In genomic region chr19:10936077-10936476, GRCm38 (mm10) we compare ENCODE assay signal across 24 mouse cellular contexts. TPM values are rescaled to one million over a fixed set of nuclear protein-coding genes. Genes with fewer than 3 reads are reported as not detected.
DNase-seq lines count a peak whose midpoint lies in the region; ATAC-seq and TF ChIP-seq lines count a peak whose summit lies in the region.
"Had no signal": no experiment of that assay in that cellular context is flagged by ENCODE, and none has a peak within 500 bp of the region (broad histone marks: within the 10 kb centered on the region; RNA-seq: fewer than 3 reads in every experiment).

No protein-coding gene starts in this region.

- no peak for TF ChIP-seq EP300 in ES-Bruce4 (IDR thresholded peaks at IDR 0.05; ENCODE audit: insufficient read depth, low read depth, low read length)

- H3K9me3 ChIP-seq in hindbrain, postnatal 0 days (ENCODE audit: low read length): no peaks in the 10 kb centered on the region
- no peaks in the 10 kb centered on the region for H3K9me3 ChIP-seq in hindbrain, embryonic 16.5 days (ENCODE audit: control insufficient read depth, low read length)
- no peaks in the 10 kb centered on the region for H3K9me3 ChIP-seq in lung, embryonic 14.5 days (ENCODE audit: low read depth, low read length)
- no peaks in the 10 kb centered on the region for H3K9me3 ChIP-seq in ES-Bruce4 (replicated peaks; ENCODE audit: control insufficient read depth, insufficient read depth, low read length, poor library complexity, severe bottlenecking)
- H3K9me3 ChIP-seq: embryonic facial prominence, embryonic 12.5 days; heart, embryonic 15.5 days; limb, embryonic 13.5 days; lung, embryonic 15.5 days had no signal

- H3K36me3 ChIP-seq in hindbrain, postnatal 0 days (ENCODE audit: insufficient read depth, low read length): no peaks in the 10 kb centered on the region
- H3K36me3 ChIP-seq in hindbrain, embryonic 16.5 days (ENCODE audit: control insufficient read depth, insufficient read depth, low read length): no peaks in the 10 kb centered on the region
- H3K36me3 ChIP-seq in lung, embryonic 14.5 days (ENCODE audit: insufficient read depth): no peaks in the 10 kb centered on the region
- H3K36me3 ChIP-seq in ES-Bruce4 (ENCODE audit: control insufficient read depth, insufficient read depth, low read length, poor library complexity, severe bottlenecking): no peaks in the 10 kb centered on the region
- H3K36me3 ChIP-seq: embryonic facial prominence, embryonic 12.5 days; heart, embryonic 15.5 days; limb, embryonic 13.5 days; lung, embryonic 15.5 days had no signal

- H3K4me2 ChIP-seq in hindbrain, postnatal 0 days (ENCODE audit: low read depth, low read length): no peak overlapping the region
- H3K4me2 ChIP-seq in hindbrain, embryonic 16.5 days (ENCODE audit: low read length): no peak overlapping the region
- H3K4me2 ChIP-seq in lung, embryonic 14.5 days: no peak overlapping the region
- H3K4me2 ChIP-seq: embryonic facial prominence, embryonic 12.5 days; heart, embryonic 15.5 days; limb, embryonic 13.5 days; lung, embryonic 15.5 days had no signal

- peaks cover 6% of the 10 kb centered on the region for H3K4me1 ChIP-seq in hindbrain, postnatal 0 days (ENCODE audit: insufficient read depth, low read length)
- peaks cover 2% of the 10 kb centered on the region for H3K4me1 ChIP-seq in hindbrain, embryonic 16.5 days (ENCODE audit: control insufficient read depth, insufficient read depth, low read depth, low read length)
- peaks cover 6% of the 10 kb centered on the region for H3K4me1 ChIP-seq in lung, embryonic 14.5 days (ENCODE audit: insufficient read depth)
- H3K4me1 ChIP-seq in ES-Bruce4 (ENCODE audit: control insufficient read depth, insufficient read depth, low read length): no peaks in the 10 kb centered on the region

- H3K27ac ChIP-seq in hindbrain, postnatal 0 days: no peak overlapping the region
- no peak overlapping the region for H3K27ac ChIP-seq in hindbrain, embryonic 16.5 days (ENCODE audit: low read depth, low read length)
- no peak overlapping the region for H3K27ac ChIP-seq in lung, embryonic 14.5 days (ENCODE audit: low read depth)
- H3K27ac ChIP-seq in ES-Bruce4 (ENCODE audit: insufficient read depth, low read length): no peak overlapping the region
- H3K27ac ChIP-seq: embryonic facial prominence, embryonic 12.5 days; heart, adult 2 months; heart, embryonic 15.5 days; limb, embryonic 13.5 days; lung, embryonic 15.5 days had no signal

- no peak for DNase-seq in hindbrain, postnatal 0 days (ENCODE audit: low spot score)
- DNase-seq in lung, embryonic 14.5 days: no peak
- no peak for DNase-seq in lung, postnatal 4 days
- DNase-seq in brain, embryonic 14.5 days (ENCODE audit: low read depth): no peak
- DNase-seq in thymus, postnatal 14 days: no peak
- DNase-seq in embryo, embryonic 9.5 days (ENCODE audit: extremely low spot score): no peak
- DNase-seq: adrenal gland, postnatal 10 days; B cell, adult 2 months; cerebellum, adult 18-20 months; gastrocnemius, postnatal 14 days; heart, adult 2 months; kidney, postnatal 14 days; right cerebral cortex, postnatal 14 days had no signal

- TF ChIP-seq POLR2A in ES-Bruce4 (IDR thresholded peaks at IDR 0.05; ENCODE audit: insufficient read depth, low read length): no peak
- TF ChIP-seq POLR2A in brain, embryonic 14.5 days (IDR thresholded peaks at IDR 0.05; ENCODE audit: borderline replicate concordance, extremely low read depth, insufficient read depth, insufficient read length, poor library complexity, severe bottlenecking): no peak

- WGBS in hindbrain, postnatal 0 days: 93% methylated on average over 5 of the region's 5 CpGs
- WGBS in hindbrain, embryonic 16.5 days: 88% methylated on average over 5 of the region's 5 CpGs
- WGBS in lung, embryonic 14.5 days: 87% methylated on average over 5 of the region's 5 CpGs

- peak; percentile 36 for TF ChIP-seq CTCF in hindbrain, postnatal 0 days (IDR thresholded peaks at IDR 0.05; ENCODE audit: low read depth)
- peak; percentile 19; the same call in 1 of the 2 replicates for TF ChIP-seq CTCF in lung, embryonic 14.5 days (IDR thresholded peaks at IDR 0.05; ENCODE audit: low read depth)
- TF ChIP-seq CTCF in ES-Bruce4 (IDR thresholded peaks at IDR 0.05; ENCODE audit: low read depth, low read length): peak; percentile 10
- TF ChIP-seq CTCF in brain, embryonic 14.5 days (IDR thresholded peaks at IDR 0.05; ENCODE audit: borderline replicate concordance, extremely low read depth, insufficient read depth, insufficient read length): peak; percentile 0; the same call in 1 of the 2 replicates

- H3K4me3 ChIP-seq in hindbrain, postnatal 0 days (ENCODE audit: low read length): no peak overlapping the region
- no peak overlapping the region for H3K4me3 ChIP-seq in hindbrain, embryonic 16.5 days (ENCODE audit: low read length)
- H3K4me3 ChIP-seq in lung, embryonic 14.5 days (ENCODE audit: low read depth, low read length): no peak overlapping the region
- H3K4me3 ChIP-seq in ES-Bruce4 (ENCODE audit: low read depth, low read length): no peak overlapping the region
- H3K4me3 ChIP-seq: embryonic facial prominence, embryonic 12.5 days; heart, adult 2 months; heart, embryonic 15.5 days; limb, embryonic 13.5 days; lung, embryonic 15.5 days had no signal

- no peaks in the 10 kb centered on the region for H3K27me3 ChIP-seq in hindbrain, postnatal 0 days (ENCODE audit: insufficient read depth, low read length)
- no peaks in the 10 kb centered on the region for H3K27me3 ChIP-seq in hindbrain, embryonic 16.5 days (replicated peaks; ENCODE audit: control insufficient read depth, insufficient read depth, low read length)
- no peaks in the 10 kb centered on the region for H3K27me3 ChIP-seq in lung, embryonic 14.5 days (ENCODE audit: insufficient read depth, low read length)
- H3K27me3 ChIP-seq in ES-Bruce4 (ENCODE audit: control insufficient read depth, insufficient read depth, low read length, poor library complexity, severe bottlenecking): no peaks in the 10 kb centered on the region
- H3K27me3 ChIP-seq: embryonic facial prominence, embryonic 12.5 days; lung, embryonic 15.5 days had no signal

- no peak overlapping the region for H3K9ac ChIP-seq in hindbrain, postnatal 0 days (replicated peaks; ENCODE audit: low read length)
- no peak overlapping the region for H3K9ac ChIP-seq in hindbrain, embryonic 16.5 days (ENCODE audit: low read depth, low read length)
- no peak overlapping the region for H3K9ac ChIP-seq in lung, embryonic 14.5 days
- no peak overlapping the region for H3K9ac ChIP-seq in ES-Bruce4 (ENCODE audit: low read depth, poor library complexity, severe bottlenecking)
- H3K9ac ChIP-seq: embryonic facial prominence, embryonic 12.5 days; heart, embryonic 15.5 days; limb, embryonic 13.5 days; lung, embryonic 15.5 days had no signal

- no peak for ATAC-seq in hindbrain, postnatal 0 days
- ATAC-seq in hindbrain, embryonic 16.5 days: no peak
- no peak for ATAC-seq in lung, embryonic 14.5 days (ENCODE audit: insufficient read depth)
- ATAC-seq: intestine, embryonic 16.5 days had no signal

RNA-seq across cellular contexts. Expression of gene Ptgdr2, which starts 0.9 kb away (rescaled TPM):
- total RNA-seq in hindbrain, postnatal 0 days (2014; rRNA removed): 0.47 and 1.1 TPM in 2 replicates
- polyA plus RNA-seq in hindbrain, postnatal 0 days (2015; fragmentation: Nextera tagmentation; extraction: Ambion mirVana): 0.11 and 0.16 TPM in 2 replicates
- 0.19 and 0.20 TPM in 2 replicates for polyA plus RNA-seq in hindbrain, embryonic 16.5 days (2015; fragmentation: Nextera tagmentation; extraction: Ambion mirVana)
- polyA plus RNA-seq in lung, embryonic 14.5 days (2014; fragmentation: Nextera tagmentation; extraction: Ambion mirVana): not detected in 2 replicates
- polyA plus RNA-seq in ES-Bruce4 (2011; ENCODE audit: insufficient read depth, insufficient read length, low read depth, missing spikeins): not detected in 2 replicates
- polyA plus RNA-seq in brain, embryonic 14.5 days (2012; rRNA removed): 0.30 and 0.44 TPM in 2 replicates
- total RNA-seq: adrenal gland, postnatal 10 days; heart, adult 2 months had no signal

RNA-seq across cellular contexts. Expression of gene Ccdc86, which starts 13.0 kb away (rescaled TPM):
- total RNA-seq in hindbrain, postnatal 0 days (2014; rRNA removed): 5.3 and 5.4 TPM in 2 replicates
- polyA plus RNA-seq in hindbrain, postnatal 0 days (2015; fragmentation: Nextera tagmentation; extraction: Ambion mirVana): 14.2 and 15.1 TPM in 2 replicates
- 12.9 and 14.8 TPM in 2 replicates for polyA plus RNA-seq in hindbrain, embryonic 16.5 days (2015; fragmentation: Nextera tagmentation; extraction: Ambion mirVana)
- polyA plus RNA-seq in lung, embryonic 14.5 days (2014; fragmentation: Nextera tagmentation; extraction: Ambion mirVana): 28.5 and 32.7 TPM in 2 replicates
- 16.9 and 17.8 TPM in 2 replicates for polyA plus RNA-seq in ES-Bruce4 (2011; ENCODE audit: insufficient read depth, insufficient read length, low read depth, missing spikeins)
- polyA plus RNA-seq in brain, embryonic 14.5 days (2012; rRNA removed): 6.2 and 6.3 TPM in 2 replicates

RNA-seq across cellular contexts. Expression of gene Zp1, which starts 15.6 kb away (rescaled TPM):
- total RNA-seq in hindbrain, postnatal 0 days (2014; rRNA removed): 1.2 TPM in 1 of 2 replicates, not detected in the other
- polyA plus RNA-seq in hindbrain, postnatal 0 days (2015; fragmentation: Nextera tagmentation; extraction: Ambion mirVana): 0.50 and 0.60 TPM in 2 replicates
- polyA plus RNA-seq in hindbrain, embryonic 16.5 days (2015; fragmentation: Nextera tagmentation; extraction: Ambion mirVana): 0.79 and 0.94 TPM in 2 replicates
- polyA plus RNA-seq in lung, embryonic 14.5 days (2014; fragmentation: Nextera tagmentation; extraction: Ambion mirVana): not detected in 2 replicates
- not detected in 2 replicates for polyA plus RNA-seq in ES-Bruce4 (2011; ENCODE audit: insufficient read depth, insufficient read length, low read depth, missing spikeins)
- polyA plus RNA-seq in brain, embryonic 14.5 days (2012; rRNA removed): 0.13 and 0.16 TPM in 2 replicates
- total RNA-seq: adrenal gland, postnatal 10 days; common myeloid progenitor, adult 5-6 weeks; heart, adult 2 months; hematopoietic stem cell, adult 5-6 weeks; layer of hippocampus, postnatal 10 days had no signal
- polyA plus RNA-seq: heart, adult 2 months; heart, embryonic 15.5 days; intestine, embryonic 16.5 days; limb, embryonic 13.5 days; lung, embryonic 15.5 days; neural tube, embryonic 14.5 days had no signal

RNA-seq across cellular contexts. Expression of gene Ms4a10, which starts 38.4 kb away (rescaled TPM):
- not detected in 2 replicates for total RNA-seq in hindbrain, postnatal 0 days (2014; rRNA removed)
- polyA plus RNA-seq in hindbrain, postnatal 0 days (2015; fragmentation: Nextera tagmentation; extraction: Ambion mirVana): not detected in 2 replicates
- not detected in 2 replicates for polyA plus RNA-seq in hindbrain, embryonic 16.5 days (2015; fragmentation: Nextera tagmentation; extraction: Ambion mirVana)
- polyA plus RNA-seq in lung, embryonic 14.5 days (2014; fragmentation: Nextera tagmentation; extraction: Ambion mirVana): not detected in 2 replicates
- not detected in 2 replicates for polyA plus RNA-seq in ES-Bruce4 (2011; ENCODE audit: insufficient read depth, insufficient read length, low read depth, missing spikeins)
- polyA plus RNA-seq in brain, embryonic 14.5 days (2012; rRNA removed): not detected in 2 replicates
- total RNA-seq: common myeloid progenitor, adult 5-6 weeks; gastrocnemius, postnatal 14 days; heart, adult 2 months; hematopoietic stem cell, adult 5-6 weeks; layer of hippocampus, postnatal 10 days had no signal
- polyA plus RNA-seq: embryonic facial prominence, embryonic 12.5 days; heart, adult 2 months; heart, embryonic 15.5 days; limb, embryonic 13.5 days; lung, embryonic 15.5 days; neural tube, embryonic 14.5 days had no signal

RNA-seq across cellular contexts. Expression of gene Prpf19, which starts 41.0 kb away (rescaled TPM):
- total RNA-seq in hindbrain, postnatal 0 days (2014; rRNA removed): 351 and 368 TPM in 2 replicates
- 37.5 and 40.3 TPM in 2 replicates for polyA plus RNA-seq in hindbrain, postnatal 0 days (2015; fragmentation: Nextera tagmentation; extraction: Ambion mirVana)
- 35.0 and 39.1 TPM in 2 replicates for polyA plus RNA-seq in hindbrain, embryonic 16.5 days (2015; fragmentation: Nextera tagmentation; extraction: Ambion mirVana)
- polyA plus RNA-seq in lung, embryonic 14.5 days (2014; fragmentation: Nextera tagmentation; extraction: Ambion mirVana): 40.7 TPM in 2 replicates
- 131 and 148 TPM in 2 replicates for polyA plus RNA-seq in ES-Bruce4 (2011; ENCODE audit: insufficient read depth, insufficient read length, low read depth, missing spikeins)
- polyA plus RNA-seq in brain, embryonic 14.5 days (2012; rRNA removed): 341 and 452 TPM in 2 replicates
